Mouse (Mus musculus) hindbrain, postnatal 0 days (tissue): ENCODE measurements at regions not wholly inside any gene's neighbourhood (a gene's known extent, or its start where the extent isn't known, plus 50 kb on each side); places are given as distances from the start of the nearest gene placed in this dataset.
"Not testable (repeated sequence)": the region's sequence is repeated elsewhere in the genome, so short reads cannot be mapped to it uniquely, and the experiment has no call there.

Source experiments
- ATAC-seq: fragments of 200-750 bp; cut with Nextera tagmentation; 2 replicates; pipeline ENCODE4 v1.8.0; 2017; ENCODE audit warnings: mild to moderate bottlenecking, moderate TSS enrichment, moderate library complexity
- DNase-seq: peaks from one replicate; pipeline ENCODE4 v3.0.0-alpha.2; 2015; ENCODE audit warnings: low spot score
- H3K27ac ChIP-seq: fragments of 300-500 bp; sonication (generic); 2 replicates; pipeline ENCODE4 v1.5.1; 2014; ENCODE audit warnings: mild to moderate bottlenecking
- H3K27me3 ChIP-seq: fragments of 300-500 bp; sonication (generic); 2 replicates; pipeline ENCODE4 v1.6.1; 2014; ENCODE audit warnings: low read length, mixed read lengths; ENCODE audit not compliant: insufficient read depth
- H3K36me3 ChIP-seq: fragments of 300-500 bp; sonication (generic); 2 replicates; pipeline ENCODE4 v1.6.1; 2014; ENCODE audit warnings: low read length, mixed read lengths; ENCODE audit not compliant: insufficient read depth
- H3K4me1 ChIP-seq: fragments of 300-500 bp; sonication (generic); 2 replicates; pipeline ENCODE4 v1.6.1; 2014; ENCODE audit warnings: antibody characterized with exemption, low read length, mixed read lengths; ENCODE audit not compliant: insufficient read depth
- H3K4me2 ChIP-seq: fragments of 300-500 bp; sonication (generic); 2 replicates; pipeline ENCODE4 v1.6.1; 2014; ENCODE audit warnings: low read depth, mild to moderate bottlenecking, low read length, moderate library complexity, mixed read lengths
- H3K4me3 ChIP-seq: fragments of 300-500 bp; sonication (generic); 2 replicates; pipeline ENCODE4 v1.5.1; 2014; ENCODE audit warnings: low read length
- H3K9ac ChIP-seq: fragments of 300-500 bp; sonication (generic); replicated peaks from 2 replicates; pipeline ENCODE4 v1.6.1; 2014; ENCODE audit warnings: mild to moderate bottlenecking, low read length, moderate library complexity, mixed read lengths
- H3K9me3 ChIP-seq: fragments of 300-500 bp; sonication (generic); 2 replicates; pipeline ENCODE4 v1.6.1; 2016; ENCODE audit warnings: low read length, mixed read lengths
- CTCF ChIP-seq: IDR thresholded peaks from 2 replicates; pipeline ENCODE4 v1.5.1; 2016; ENCODE audit warnings: antibody characterized with exemption, control low read depth, low read depth
- WGBS: fragments of 180-500 bp; shearing (Covaris S2); extraction: QIAGEN DNeasy Blood & Tissue Kit; methylation state at CpG from one replicate; pipeline ENCODE4 v1.1.7; 2014; 5-methylcytosine and 5-hydroxymethylcytosine counted together

GRCm38 (mm10) chr8:37227091-37227490 is 233.7 kb downstream of the AI429214 start:
- no peak for ATAC-seq
- H3K4me1 ChIP-seq, result no peaks in the 10 kb centered on the region
- 53% methylated on average over 2 of the region's 2 CpGs for WGBS
- peak; percentile 7 for DNase-seq
- H3K36me3 ChIP-seq, result no peaks in the 10 kb centered on the region
- no peak overlapping the region for H3K4me3 ChIP-seq
- H3K27me3 ChIP-seq, result no peaks in the 10 kb centered on the region
- H3K4me2 ChIP-seq, result no peak overlapping the region
- H3K9ac ChIP-seq, result no peak overlapping the region
- TF ChIP-seq CTCF, result no peak
- no peak overlapping the region for H3K27ac ChIP-seq
- H3K9me3 ChIP-seq, result no peaks in the 10 kb centered on the region

- no peak overlapping the region for H3K27ac ChIP-seq
- TF ChIP-seq CTCF, result no peak
- WGBS, result 85% methylated on average over 2 of the region's 2 CpGs
- H3K36me3 ChIP-seq, result no peaks in the 10 kb centered on the region
- H3K27me3 ChIP-seq, result no peaks in the 10 kb centered on the region
- peak; percentile 21 for DNase-seq
- H3K4me3 ChIP-seq, result no peak overlapping the region
- H3K9me3 ChIP-seq, result no peaks in the 10 kb centered on the region
- H3K9ac ChIP-seq, result no peak overlapping the region
- no peak overlapping the region for H3K4me2 ChIP-seq
- no peaks in the 10 kb centered on the region for H3K4me1 ChIP-seq
- no peak for ATAC-seq
Observed at GRCm38 (mm10) chr8:37237306-37237705, 243.9 kb downstream of the AI429214 start.

- DNase-seq, result no peak
- Histone ChIP-seq H3K4me3 (no peak overlapping the region), H3K36me3 (no peaks in the 10 kb centered on the region), H3K9me3 (no peaks in the 10 kb centered on the region), H3K4me1 (no peaks in the 10 kb centered on the region), H3K27me3 (no peaks in the 10 kb centered on the region), H3K4me2 (no peak overlapping the region), H3K9ac (no peak overlapping the region), H3K27ac (no peak overlapping the region)
- ATAC-seq, result no peak
- TF ChIP-seq CTCF, result no peak
Observed at GRCm38 (mm10) chr8:37239354-37239753, 245.9 kb downstream of the AI429214 start.

GRCm38 (mm10) chr8:37251234-37251633 is 257.8 kb downstream of the AI429214 start:
- not testable (repeated sequence) for H3K9ac ChIP-seq, DNase-seq, ATAC-seq, H3K27me3 ChIP-seq, H3K4me2 ChIP-seq, H3K9me3 ChIP-seq, H3K27ac ChIP-seq, H3K4me3 ChIP-seq, H3K4me1 ChIP-seq, H3K36me3 ChIP-seq
- whole genome bisulfite sequencing, result 89% methylated on average over 7 of the region's 7 CpGs

GRCm38 (mm10) chr8:37291069-37291850 is 297.9 kb downstream of the AI429214 start:
- Histone ChIP-seq H3K4me1 (no peaks in the 10 kb centered on the region), H3K27ac (no peak overlapping the region), H3K9me3 (no peaks in the 10 kb centered on the region), H3K4me2 (no peak overlapping the region), H3K27me3 (no peaks in the 10 kb centered on the region), H3K9ac (no peak overlapping the region), H3K36me3 (no peaks in the 10 kb centered on the region), H3K4me3 (no peak overlapping the region)
- peak; percentile 54 for DNase-seq
- ATAC-seq, result 0 out of 2 replicates have a peak, but pooled peaks have one; percentile 49
- 43% methylated on average over 7 of the region's 7 CpGs for WGBS
- no peak for TF ChIP-seq CTCF
